20 mouse cellular contexts compared by ENCODE assay signal in the genomic region with DNA sequence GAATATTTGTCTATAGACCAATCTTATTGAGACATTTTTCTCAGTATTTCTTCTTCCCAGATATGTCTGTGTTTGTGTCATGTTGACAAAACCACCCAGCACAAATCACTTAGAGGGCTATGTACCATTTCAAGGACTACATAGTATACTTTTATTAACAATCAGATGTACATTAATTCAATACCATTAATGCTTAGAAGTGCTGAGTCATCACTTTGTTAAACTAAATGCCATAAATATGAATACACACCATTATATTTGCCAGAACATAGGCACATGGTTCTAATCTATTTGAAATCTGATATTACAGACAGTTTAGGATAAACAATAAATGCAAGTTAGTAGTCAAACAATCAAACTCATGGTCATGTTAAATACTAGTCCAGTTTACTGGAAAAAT.
A peak's percentile ranks its signal among the peaks of the same experiment; 100 is the strongest.
DNase-seq lines count a peak whose midpoint lies in the region; TF ChIP-seq lines count a peak whose summit lies in the region.
"Had no signal": no experiment of that assay in that cellular context is flagged by ENCODE, and none has a peak within 500 bp of the region (broad histone marks: within the 10 kb centered on the region; RNA-seq: fewer than 3 reads in every experiment).

No protein-coding gene starts in this region.

- peaks cover 0 to 25% of the 10 kb centered on the region in 2 experiments for H3K36me3 ChIP-seq in CH12.LX (replicated peaks in 1 of 2; ENCODE audit: control insufficient read depth in 1 of 2, insufficient read depth in 1 of 2, low read length in 1 of 2)
- H3K36me3 ChIP-seq in ES-E14 (ENCODE audit: control insufficient read depth, insufficient read depth, low read length, poor library complexity, severe bottlenecking): no peaks in the 10 kb centered on the region
- no peaks in the 10 kb centered on the region for H3K36me3 ChIP-seq in MEL (ENCODE audit: control insufficient read depth in 1 of 2, insufficient read depth in 2 of 2, low read length in 2 of 2)
- H3K36me3 ChIP-seq: G1E had no signal

- TF ChIP-seq RAD21 in CH12.LX (IDR thresholded peaks at IDR 0.05; ENCODE audit: low read depth, low read length) (no peak), MEL (IDR thresholded peaks at IDR 0.05; ENCODE audit: low read depth, low read length) (no peak)

- DNase-seq in CH12.LX (ENCODE audit: extremely low read depth): no peak
- no peak for DNase-seq in ES-E14 (ENCODE audit: low read depth, low spot score)
- DNase-seq in MEL (ENCODE audit: low read depth, low spot score): no peak
- no peak for DNase-seq in heart, postnatal 25 days (ENCODE audit: low spot score)
- DNase-seq in kidney, adult 18-20 months: no peak
- no peak for DNase-seq in thymus, postnatal 0 days (ENCODE audit: low spot score)
- DNase-seq: adrenal gland, adult 2 months; adrenal gland, adult 8-10 months; adrenal gland, postnatal 10 days; adrenal gland, postnatal 14 days; adrenal gland, postnatal 25 days; adrenal gland, postnatal 36 days; B cell, adult 2 months; cerebellum, adult 11 months; cerebellum, adult 11-12 months; cerebellum, adult 18-20 months; cerebellum, adult 2 months; cerebellum, adult 8-10 months; cerebellum, adult 9-10 months had no signal

- H3K4me2 ChIP-seq in CH12.LX (ENCODE audit: insufficient read depth, low read depth, poor library complexity, severe bottlenecking): no peak overlapping the region

- H3K27ac ChIP-seq in CH12.LX (ENCODE audit: insufficient read depth, low read depth) (no peak overlapping the region), ES-E14 (ENCODE audit: insufficient read depth, low read depth, low read length, poor library complexity, severe bottlenecking) (no peak overlapping the region), MEL (ENCODE audit: control insufficient read depth, low read depth, low read length) (no peak overlapping the region)

- TF ChIP-seq POLR2A in CH12.LX (IDR thresholded peaks at IDR 0.05; ENCODE audit: low read depth, low read length) (no peak), MEL (IDR thresholded peaks at IDR 0.05; ENCODE audit: control insufficient read depth in 1 of 2, insufficient read depth in 1 of 2, low read depth in 1 of 2, low read length in 2 of 2, poor library complexity in 1 of 2) (no peak)

- H3K9ac ChIP-seq in CH12.LX (ENCODE audit: insufficient read depth, low read depth) (no peak overlapping the region), ES-E14 (ENCODE audit: insufficient read depth, low read depth, low read length, poor library complexity, severe bottlenecking) (no peak overlapping the region), MEL (ENCODE audit: control insufficient read depth, low read depth, low read length, poor library complexity, severe bottlenecking) (no peak overlapping the region)

- H3K9me3 ChIP-seq in CH12.LX (replicated peaks; ENCODE audit: low read length): no peaks in the 10 kb centered on the region
- no peaks in the 10 kb centered on the region for H3K9me3 ChIP-seq in ES-E14 (ENCODE audit: control insufficient read depth, insufficient read depth, low read depth, low read length)
- no peaks in the 10 kb centered on the region for H3K9me3 ChIP-seq in MEL (replicated peaks; ENCODE audit: insufficient read depth, low read length)
- H3K9me3 ChIP-seq: G1E had no signal

- in situ Hi-C loops in CH12.LX (cut with MboI; ENCODE audit: low pct_ligation_motif_present, low pct_unique_long_range_greater_than_20kb, low sequenced_read_pairs) (no loop called here), ES-E14 (cut with MboI; ENCODE audit: low sequenced_read_pairs in 2 of 2, unreplicated experiment in 2 of 2) (no loop called here)

- TF ChIP-seq EP300 in CH12.LX (IDR thresholded peaks at IDR 0.05; ENCODE audit: low read length) (no peak), MEL (IDR thresholded peaks at IDR 0.05; ENCODE audit: low read depth in 1 of 2, low read length in 2 of 2) (no peak)

- H3K4me1 ChIP-seq in CH12.LX (ENCODE audit: control insufficient read depth in 1 of 2, insufficient read depth in 2 of 2): peaks cover 15 to 30% of the 10 kb centered on the region in 2 experiments
- H3K4me1 ChIP-seq in ES-E14 (ENCODE audit: control insufficient read depth in 2 of 2, insufficient read depth in 2 of 2, low read length in 2 of 2, poor library complexity in 1 of 2): no peaks in the 10 kb centered on the region
- H3K4me1 ChIP-seq in MEL (ENCODE audit: control insufficient read depth in 1 of 2, insufficient read depth in 2 of 2, low read length in 2 of 2): no peaks in the 10 kb centered on the region

- H3K4me3 ChIP-seq in CH12.LX (replicated peaks in 1 of 3; ENCODE audit: low read depth in 2 of 3, low read length in 2 of 3, poor library complexity in 1 of 3): no peak overlapping the region
- no peak overlapping the region for H3K4me3 ChIP-seq in ES-E14 (ENCODE audit: insufficient read depth in 1 of 2, low read depth in 1 of 2, low read length in 2 of 2, poor library complexity in 1 of 2, severe bottlenecking in 1 of 2)
- no peak overlapping the region for H3K4me3 ChIP-seq in MEL (ENCODE audit: control insufficient read depth in 1 of 2, insufficient read depth in 1 of 2, low read depth in 2 of 2, low read length in 2 of 2)

- no peaks in the 10 kb centered on the region for H3K27me3 ChIP-seq in CH12.LX (replicated peaks)
- H3K27me3 ChIP-seq in MEL (ENCODE audit: control insufficient read depth in 1 of 2, insufficient read depth in 2 of 2, low read length in 2 of 2): no peaks in the 10 kb centered on the region

- no peak for TF ChIP-seq CTCF in CH12.LX (conservative IDR thresholded peaks at IDR 0.05 in 1 of 2, IDR thresholded peaks at IDR 0.05 in 1 of 2; ENCODE audit: low read depth in 2 of 2, low read length in 2 of 2)
- TF ChIP-seq CTCF in MEL (IDR thresholded peaks at IDR 0.05 in 2 of 3, conservative IDR thresholded peaks at IDR 0.05 in 1 of 3; ENCODE audit: control insufficient read depth in 1 of 3, insufficient read depth in 1 of 3, low read depth in 2 of 3, low read length in 3 of 3, poor library complexity in 1 of 3, severe bottlenecking in 1 of 3): no peak

- intact Hi-C loops in heart, postnatal 25 days (cut with DNase I): no loop called here

- H3K79me2 ChIP-seq in CH12.LX (replicated peaks; ENCODE audit: control insufficient read depth, extremely low read depth, insufficient read depth, poor library complexity, severe bottlenecking) (no peaks in the 10 kb centered on the region; the same call in 1 of the 2 replicates), MEL (ENCODE audit: control insufficient read depth, insufficient read depth, low read length, poor library complexity) (no peaks in the 10 kb centered on the region)

- dilution Hi-C loops in CH12.LX (cut with MboI; ENCODE audit: extremely low pct_ligation_motif_present, extremely low pct_unique_long_range_greater_than_20kb, low sequenced_read_pairs): no loop called here

TF ChIP-seq in CH12.LX, 34 proteins besides CTCF, POLR2A, EP300 and RAD21:
- TF ChIP-seq KAT2A (IDR thresholded peaks at IDR 0.05; ENCODE audit: insufficient replicate concordance, low read length) (no peak), MAFK (IDR thresholded peaks at IDR 0.05; ENCODE audit: insufficient replicate concordance, low read length) (peak; percentile 97)

TF ChIP-seq in ES-E14, 5 proteins besides CTCF, POLR2A, EP300 and RAD21:
- TF ChIP-seq MAFK (IDR thresholded peaks at IDR 0.05; ENCODE audit: insufficient read depth, low read depth, low read length) (peak; percentile 96), ZNF384 (IDR thresholded peaks at IDR 0.05; ENCODE audit: low read depth, low read length) (no peak)

TF ChIP-seq in MEL, 35 proteins besides CTCF, POLR2A, EP300 and RAD21:
- TF ChIP-seq MAFK (IDR thresholded peaks at IDR 0.05; ENCODE audit: borderline replicate concordance, low read depth, low read length) (peak; percentile 92), SMC3 (IDR thresholded peaks at IDR 0.05; ENCODE audit: low read depth, low read length) (no peak)
